Mouse (Mus musculus): Measurements from ENCODE around the gene Dgcr6.

Dgcr6 gene

DNA sequence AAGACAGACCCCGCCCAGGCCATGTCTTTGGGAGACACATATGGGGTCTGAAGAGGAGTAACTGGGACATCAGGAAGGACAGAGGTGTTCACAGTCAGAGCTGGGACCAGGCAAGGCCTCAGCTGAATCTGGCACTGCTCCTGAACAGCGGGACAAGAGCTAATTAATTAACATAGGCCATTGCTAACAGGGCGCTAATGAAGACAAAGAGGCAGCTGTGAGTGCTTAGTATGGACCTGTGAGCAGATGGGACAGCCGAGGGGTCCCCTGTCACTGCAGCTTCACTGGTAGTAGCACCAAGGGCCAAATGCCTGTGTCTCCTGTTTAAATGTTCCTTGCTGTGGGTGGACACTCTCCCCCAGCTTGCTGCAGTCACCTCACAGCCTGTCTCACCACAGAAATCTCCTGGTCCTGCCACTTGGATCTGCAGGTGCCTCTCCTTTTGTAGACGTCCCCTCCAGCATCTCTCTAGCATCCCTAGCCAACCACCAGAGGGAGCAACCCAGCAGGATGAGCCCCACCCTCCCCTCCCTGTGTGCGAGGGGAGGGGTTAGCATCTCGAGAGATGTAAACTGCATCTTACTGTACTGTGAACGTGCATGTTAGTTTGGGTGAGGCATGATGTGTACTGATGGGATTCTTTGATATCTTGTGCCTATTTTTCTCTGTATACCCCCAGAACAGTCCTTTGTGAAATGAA is 66.5 kb downstream of the Dgcr6 start:
- DNase-seq (ENCODE audit: low spot score in 2 of 2): peak; percentile 63 to 71

All from right cerebral cortex, adult 2 months (tissue).